Mouse (Mus musculus): Measurements from ENCODE around the gene Mdh2. TPM values are rescaled to one million over a fixed set of nuclear protein-coding genes. Genes with fewer than 3 reads are reported as not detected.

The Mdh2 gene
- polyA plus RNA-seq, 1 experiment from 2014 or later = 600 TPM

DNA sequence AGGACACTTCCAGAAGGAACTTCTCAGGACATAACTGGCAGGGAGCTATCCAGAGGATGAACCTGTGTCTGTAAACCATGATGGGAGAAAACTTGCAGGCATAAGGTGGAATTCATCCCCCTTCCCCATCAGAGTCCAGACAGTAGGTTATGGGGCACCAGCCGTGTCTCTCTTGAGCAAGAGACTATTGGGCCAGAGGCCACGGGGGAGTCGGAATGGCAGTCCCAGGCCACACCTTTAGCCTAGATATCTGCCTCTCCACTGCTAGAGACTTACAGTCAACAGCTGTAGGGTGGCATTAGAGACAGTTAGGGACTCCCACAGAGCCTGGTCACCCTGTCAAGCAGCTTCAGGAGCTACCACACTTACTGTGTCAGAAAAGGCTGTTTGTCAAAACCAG, 16.4 kb upstream of the Mdh2 start:
- Histone ChIP-seq H3K9ac (ENCODE audit: low read depth, low read length) (no peak overlapping the region), H3K27ac (ENCODE audit: low read length) (no peak overlapping the region), H3K4me2 (ENCODE audit: low read length) (no peak overlapping the region), H3K4me1 (ENCODE audit: control insufficient read depth, insufficient read depth, low read length) (no peaks in the 10 kb centered on the region), H3K27me3 (ENCODE audit: control insufficient read depth, insufficient read depth, low read depth, low read length) (no peaks in the 10 kb centered on the region), H3K36me3 (ENCODE audit: control insufficient read depth, insufficient read depth, low read length) (no peaks in the 10 kb centered on the region), H3K9me3 (replicated peaks; ENCODE audit: control insufficient read depth, low read length, poor library complexity, severe bottlenecking) (no peaks in the 10 kb centered on the region), H3K4me3 (ENCODE audit: low read depth, low read length) (no peak overlapping the region)
- no peak for ATAC-seq
- WGBS = 83% methylated on average over 3 of the region's 3 CpGs

DNA sequence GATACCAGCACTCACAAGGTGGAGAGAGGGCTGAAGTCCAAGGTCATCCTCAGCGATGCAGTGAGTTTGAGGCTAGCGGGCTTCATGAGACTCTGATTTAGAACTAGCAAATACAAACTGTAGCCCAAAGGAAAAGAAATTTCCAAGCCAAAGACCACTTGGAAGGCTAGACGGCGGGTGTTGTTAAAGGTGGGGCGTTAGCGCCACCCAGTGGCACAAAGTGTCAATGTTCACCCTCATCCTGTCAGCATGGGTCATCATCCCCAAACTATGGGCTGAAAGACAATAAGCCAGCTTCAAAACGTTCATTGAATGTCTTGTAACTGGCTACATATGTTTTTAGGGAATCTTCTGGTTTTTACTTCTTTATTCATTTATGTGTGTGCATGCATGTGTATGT, 14.8 kb upstream of the Mdh2 start:
- WGBS = 5% methylated on average over 7 of the region's 7 CpGs
- H3K36me3 ChIP-seq (ENCODE audit: control insufficient read depth, insufficient read depth, low read length) = no peaks in the 10 kb centered on the region
- no peak overlapping the region for H3K4me3 ChIP-seq (ENCODE audit: low read depth, low read length)
- no peaks in the 10 kb centered on the region for H3K9me3 ChIP-seq (replicated peaks; ENCODE audit: control insufficient read depth, low read length, poor library complexity, severe bottlenecking)
- ATAC-seq = no peak
- H3K9ac ChIP-seq (ENCODE audit: low read depth, low read length) = no peak overlapping the region
- H3K4me2 ChIP-seq (ENCODE audit: low read length) = no peak overlapping the region
- H3K4me1 ChIP-seq (ENCODE audit: control insufficient read depth, insufficient read depth, low read length) = no peaks in the 10 kb centered on the region
- H3K27me3 ChIP-seq (ENCODE audit: control insufficient read depth, insufficient read depth, low read depth, low read length) = no peaks in the 10 kb centered on the region
- H3K27ac ChIP-seq (ENCODE audit: low read length) = no peak overlapping the region

DNA sequence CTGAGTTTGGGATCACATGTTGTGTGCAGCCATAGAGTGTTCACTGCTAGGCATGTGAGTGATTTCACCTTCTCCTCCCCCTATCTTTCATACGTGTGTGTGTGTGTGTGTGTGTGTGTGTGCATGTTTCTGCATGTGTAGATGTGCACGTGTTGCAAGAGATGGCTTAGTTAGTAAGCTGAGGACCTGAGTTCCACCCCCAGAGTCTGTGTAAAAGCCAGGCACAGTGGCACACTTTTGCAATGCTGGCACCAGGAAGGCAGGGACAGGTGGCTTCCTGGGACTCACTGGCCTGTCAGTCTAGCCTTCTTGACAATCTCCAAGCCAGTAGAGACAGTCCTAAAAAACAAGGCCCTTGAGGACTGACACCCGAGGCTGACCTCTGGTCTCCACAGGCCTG, 13.3 kb upstream of the Mdh2 start:
- no peaks in the 10 kb centered on the region for H3K4me1 ChIP-seq (ENCODE audit: control insufficient read depth, insufficient read depth, low read length)
- H3K27ac ChIP-seq (ENCODE audit: low read length) = no peak overlapping the region
- H3K27me3 ChIP-seq (ENCODE audit: control insufficient read depth, insufficient read depth, low read depth, low read length) = no peaks in the 10 kb centered on the region
- H3K9ac ChIP-seq (ENCODE audit: low read depth, low read length) = no peak overlapping the region
- no peak overlapping the region for H3K4me2 ChIP-seq (ENCODE audit: low read length)
- no peak for ATAC-seq
- no peaks in the 10 kb centered on the region for H3K36me3 ChIP-seq (ENCODE audit: control insufficient read depth, insufficient read depth, low read length)
- no peaks in the 10 kb centered on the region for H3K9me3 ChIP-seq (replicated peaks; ENCODE audit: control insufficient read depth, low read length, poor library complexity, severe bottlenecking)
- 73% methylated on average over 3 of the region's 3 CpGs for WGBS
- no peak overlapping the region for H3K4me3 ChIP-seq (ENCODE audit: low read depth, low read length)

DNA sequence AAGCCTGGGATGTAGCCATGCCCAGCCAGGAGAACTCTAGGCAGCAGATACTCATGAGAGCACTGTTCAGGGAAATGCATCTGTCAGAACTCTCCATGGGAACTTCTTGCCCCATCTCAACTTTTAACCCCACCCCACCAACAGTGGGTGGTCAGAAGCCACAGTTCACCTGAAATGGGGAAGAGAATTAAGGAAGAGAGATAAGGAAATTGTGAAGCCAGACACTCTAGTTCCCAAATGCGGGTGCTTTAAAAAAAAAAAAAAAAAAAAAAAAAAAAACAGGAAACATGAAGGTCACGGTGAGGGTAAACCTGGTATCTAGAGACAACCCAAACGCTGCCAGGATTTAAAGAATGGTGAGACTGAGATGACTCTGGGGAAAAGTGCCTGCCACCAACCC, 5.8 kb upstream of the Mdh2 start:
- H3K9me3 ChIP-seq (replicated peaks; ENCODE audit: control insufficient read depth, low read length, poor library complexity, severe bottlenecking) = no peaks in the 10 kb centered on the region
- 84% methylated on average over 3 of the region's 3 CpGs for WGBS
- peaks cover 4% of the 10 kb centered on the region for H3K4me1 ChIP-seq (ENCODE audit: control insufficient read depth, insufficient read depth, low read length)
- H3K4me2 ChIP-seq (ENCODE audit: low read length) = no peak overlapping the region
- no peak overlapping the region for H3K4me3 ChIP-seq (ENCODE audit: low read depth, low read length)
- no peak overlapping the region for H3K9ac ChIP-seq (ENCODE audit: low read depth, low read length)
- H3K27ac ChIP-seq (ENCODE audit: low read length) = no peak overlapping the region
- no peaks in the 10 kb centered on the region for H3K36me3 ChIP-seq (ENCODE audit: control insufficient read depth, insufficient read depth, low read length)
- no peak for ATAC-seq
- no peaks in the 10 kb centered on the region for H3K27me3 ChIP-seq (ENCODE audit: control insufficient read depth, insufficient read depth, low read depth, low read length)

DNA sequence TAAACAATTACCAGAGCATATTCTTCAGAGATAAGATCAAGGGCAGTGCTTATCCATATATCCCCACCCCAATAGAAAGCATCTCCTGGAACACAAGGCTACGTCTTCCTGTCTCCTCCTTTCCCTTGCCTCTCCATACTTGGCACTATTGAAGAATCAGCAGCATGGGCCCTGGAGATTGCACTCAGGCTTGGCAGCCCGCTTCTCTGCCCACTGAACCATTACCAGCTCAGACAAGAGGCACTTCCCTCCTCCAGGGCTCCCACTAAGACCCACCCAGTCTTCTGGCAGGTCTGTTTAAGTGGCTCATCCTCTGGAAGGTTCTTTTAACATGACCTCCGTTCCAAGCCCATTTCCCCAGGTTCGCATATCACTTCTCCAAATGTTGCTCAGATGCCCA, 1.7 kb upstream of the Mdh2 start:
- H3K27me3 ChIP-seq (ENCODE audit: control insufficient read depth, insufficient read depth, low read depth, low read length) = no peaks in the 10 kb centered on the region
- no peaks in the 10 kb centered on the region for H3K36me3 ChIP-seq (ENCODE audit: control insufficient read depth, insufficient read depth, low read length)
- peaks cover 25% of the 10 kb centered on the region for H3K4me1 ChIP-seq (ENCODE audit: control insufficient read depth, insufficient read depth, low read length)
- ATAC-seq = no peak
- H3K9me3 ChIP-seq (replicated peaks; ENCODE audit: control insufficient read depth, low read length, poor library complexity, severe bottlenecking) = no peaks in the 10 kb centered on the region
- no peak overlapping the region for H3K4me3 ChIP-seq (ENCODE audit: low read depth, low read length)
- H3K27ac ChIP-seq (ENCODE audit: low read length) = no peak overlapping the region
- H3K4me2 ChIP-seq (ENCODE audit: low read length) = no peak overlapping the region
- H3K9ac ChIP-seq (ENCODE audit: low read depth, low read length) = no peak overlapping the region
- WGBS = 88% methylated on average over 4 of the region's 4 CpGs

DNA sequence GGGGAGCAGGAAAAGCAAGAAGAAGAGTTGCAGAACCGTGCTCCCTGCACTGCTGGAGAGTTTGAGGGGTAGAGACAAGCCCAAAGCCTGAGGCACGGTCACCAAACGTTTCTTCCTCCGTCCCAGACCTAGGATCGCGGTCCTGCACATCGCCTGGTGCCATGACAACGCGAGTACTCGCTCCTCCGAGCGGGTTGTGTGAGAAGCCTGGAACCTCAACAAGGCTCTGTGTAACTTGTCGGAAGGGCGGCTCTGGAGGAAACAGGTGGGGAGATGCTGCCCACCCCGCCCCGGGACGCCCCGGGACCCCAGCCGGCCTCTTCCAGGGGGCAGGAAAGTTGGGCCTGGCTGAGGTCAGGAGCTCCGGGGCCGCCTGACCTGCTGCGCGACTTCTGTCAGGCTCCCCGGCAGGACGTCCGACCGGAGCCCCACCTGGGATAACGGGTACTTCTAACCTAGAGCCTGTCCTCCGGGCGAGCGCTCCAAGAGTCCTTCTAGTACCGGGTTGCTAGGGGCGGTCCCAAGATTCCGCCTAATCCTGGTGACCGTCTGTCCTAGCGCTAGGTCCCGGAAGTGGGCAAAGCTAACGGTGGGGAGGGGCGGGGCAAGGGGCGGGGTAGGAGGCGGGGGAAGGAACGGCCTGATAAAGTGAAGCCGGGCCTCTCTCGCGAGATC, 347 bp upstream of the Mdh2 start, which contains the start of gene Styxl1:
Gene Styxl1, minus strand, starts transcription at position 590 of the 675 bp plus-strand sequence.
- under 1% methylated on average over 37 of the region's 45 CpGs for WGBS

DNA sequence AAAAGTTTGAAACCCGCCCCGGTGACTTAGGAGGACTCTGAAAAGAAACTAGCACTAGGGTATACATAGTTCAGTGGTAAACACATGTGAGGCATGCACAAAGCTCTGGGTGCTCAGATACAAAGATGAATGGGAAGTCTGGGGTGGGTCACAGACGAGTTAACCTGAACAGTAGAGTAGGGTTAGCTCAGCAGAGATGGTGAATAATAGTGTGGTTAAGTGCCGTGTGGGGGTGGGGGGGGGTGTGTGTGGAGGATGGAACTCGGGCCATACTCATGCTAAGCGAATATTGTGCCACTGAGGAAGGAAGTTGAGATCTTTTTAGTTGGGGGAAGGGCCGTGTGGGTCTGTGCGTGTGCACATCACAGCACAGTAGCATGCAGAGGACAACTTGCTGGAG, 2.1 kb downstream of the Mdh2 start:
- Histone ChIP-seq H3K4me3 (ENCODE audit: low read depth, low read length) (no peak overlapping the region), H3K27me3 (ENCODE audit: control insufficient read depth, insufficient read depth, low read depth, low read length) (no peaks in the 10 kb centered on the region), H3K36me3 (ENCODE audit: control insufficient read depth, insufficient read depth, low read length) (peaks cover 16% of the 10 kb centered on the region), H3K4me1 (ENCODE audit: control insufficient read depth, insufficient read depth, low read length) (peaks cover 25% of the 10 kb centered on the region), H3K9ac (ENCODE audit: low read depth, low read length) (no peak overlapping the region; the same call in 1 of the 2 replicates), H3K27ac (ENCODE audit: low read length) (no peak overlapping the region), H3K9me3 (replicated peaks; ENCODE audit: control insufficient read depth, low read length, poor library complexity, severe bottlenecking) (no peaks in the 10 kb centered on the region), H3K4me2 (ENCODE audit: low read length) (no peak overlapping the region)
- 80% methylated on average over 8 of the region's 8 CpGs for WGBS
- ATAC-seq = no peak

More for the DNA sequence above, 347 bp upstream of the Mdh2 start, which contains the start of gene Styxl1:
- H3K4me3 ChIP-seq (ENCODE audit: low read depth, low read length) = peak within 1 kb of the TSS; percentile 93
- H3K36me3 ChIP-seq (ENCODE audit: control insufficient read depth, insufficient read depth, low read length) = 0 out of 2 replicates have a peak, but pooled peaks cover 2% of the 10 kb centered on the region
- H3K9ac ChIP-seq (ENCODE audit: low read depth, low read length) = peak within 1 kb of the TSS; percentile 98
- no peaks in the 10 kb centered on the region for H3K9me3 ChIP-seq (replicated peaks; ENCODE audit: control insufficient read depth, low read length, poor library complexity, severe bottlenecking)
- peak; percentile 92 for ATAC-seq
- no peaks in the 10 kb centered on the region for H3K27me3 ChIP-seq (ENCODE audit: control insufficient read depth, insufficient read depth, low read depth, low read length)
- H3K27ac ChIP-seq (ENCODE audit: low read length) = peak within 1 kb of the TSS; percentile 96
- peaks cover 25% of the 10 kb centered on the region for H3K4me1 ChIP-seq (ENCODE audit: control insufficient read depth, insufficient read depth, low read length)
- H3K4me2 ChIP-seq (ENCODE audit: low read length) = peak within 1 kb of the TSS; percentile 94

DNA sequence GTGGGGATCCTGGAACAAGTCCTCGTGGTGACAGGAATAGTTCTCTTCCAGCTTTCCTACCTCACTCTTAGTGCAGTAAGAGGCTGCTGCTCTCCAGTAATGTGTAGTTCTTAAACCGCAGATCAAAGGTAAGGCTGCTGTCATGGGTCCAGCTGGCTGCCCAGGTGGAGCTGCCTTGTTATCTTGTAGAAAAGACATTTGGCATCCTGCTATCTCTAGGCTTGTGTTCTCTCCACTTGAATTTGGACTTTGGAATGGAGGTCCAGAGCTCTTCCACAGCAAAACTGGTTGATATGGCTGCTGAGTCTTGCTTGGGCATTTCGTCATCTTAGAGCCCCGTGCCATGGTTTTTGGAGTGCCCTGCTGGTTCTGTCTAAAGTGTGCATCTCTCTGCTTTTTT, 4.6 kb downstream of the Mdh2 start:
- no peak overlapping the region for H3K4me3 ChIP-seq (ENCODE audit: low read depth, low read length)
- no peak for ATAC-seq
- H3K4me1 ChIP-seq (ENCODE audit: control insufficient read depth, insufficient read depth, low read length) = peaks cover 18% of the 10 kb centered on the region
- H3K27me3 ChIP-seq (ENCODE audit: control insufficient read depth, insufficient read depth, low read depth, low read length) = no peaks in the 10 kb centered on the region
- H3K4me2 ChIP-seq (ENCODE audit: low read length) = no peak overlapping the region
- H3K9ac ChIP-seq (ENCODE audit: low read depth, low read length) = no peak overlapping the region
- no peak overlapping the region for H3K27ac ChIP-seq (ENCODE audit: low read length)
- H3K9me3 ChIP-seq (replicated peaks; ENCODE audit: control insufficient read depth, low read length, poor library complexity, severe bottlenecking) = no peaks in the 10 kb centered on the region
- peaks cover 37% of the 10 kb centered on the region for H3K36me3 ChIP-seq (ENCODE audit: control insufficient read depth, insufficient read depth, low read length)
- 95% methylated on average over 4 of the region's 4 CpGs for WGBS

DNA sequence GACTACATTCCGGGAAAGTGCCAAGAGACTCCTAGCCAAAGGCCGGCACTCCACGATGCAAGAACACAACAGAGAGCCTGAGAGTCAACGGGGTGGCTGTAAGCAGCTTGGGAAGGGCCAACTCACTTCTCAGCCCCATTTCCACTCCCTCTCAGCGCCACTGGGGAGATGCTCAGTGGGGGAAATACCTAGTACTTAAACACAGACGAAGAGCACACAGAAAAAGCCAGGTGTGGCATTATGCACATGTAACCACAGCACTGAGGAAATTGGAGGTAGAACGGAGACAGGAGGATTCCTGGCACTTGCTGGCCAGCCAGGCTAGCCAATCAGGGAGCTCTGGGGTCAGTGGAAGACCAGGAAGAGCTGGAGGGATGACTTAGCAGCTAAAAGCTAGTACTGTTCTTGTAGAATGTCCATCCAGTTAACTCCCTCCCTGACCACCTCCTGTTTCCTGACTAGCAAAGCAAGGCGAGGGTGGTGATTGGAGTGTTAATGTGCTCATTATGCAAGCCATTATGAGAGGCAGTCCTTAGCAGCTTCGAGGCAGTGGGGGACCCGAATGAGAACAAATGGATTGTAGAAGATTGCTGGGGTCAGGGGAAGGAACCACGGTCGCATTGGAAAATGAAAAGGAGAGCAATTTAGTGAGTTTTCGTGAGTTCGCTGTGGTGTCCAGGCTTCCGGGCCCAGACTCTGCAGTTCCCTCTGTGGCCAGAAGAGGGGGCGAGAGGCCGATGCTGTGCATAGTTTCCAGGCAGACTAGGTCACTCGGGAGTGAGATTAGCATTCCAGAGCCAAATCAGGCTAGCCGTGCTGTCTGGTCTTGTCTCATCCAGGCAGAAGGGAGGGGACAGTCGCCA, 15.9 kb downstream of the Mdh2 start:
- Histone ChIP-seq H3K4me3 (ENCODE audit: low read depth, low read length) (peak overlapping the region; percentile 15), H3K4me1 (ENCODE audit: control insufficient read depth, insufficient read depth, low read length) (peaks cover 11% of the 10 kb centered on the region), H3K36me3 (ENCODE audit: control insufficient read depth, insufficient read depth, low read length) (peaks cover 24% of the 10 kb centered on the region), H3K4me2 (ENCODE audit: low read length) (peak overlapping the region; percentile 35), H3K9me3 (replicated peaks; ENCODE audit: control insufficient read depth, low read length, poor library complexity, severe bottlenecking) (no peaks in the 10 kb centered on the region), H3K27ac (ENCODE audit: low read length) (peak overlapping the region; percentile 81), H3K9ac (ENCODE audit: low read depth, low read length) (peak overlapping the region; percentile 56), H3K27me3 (ENCODE audit: control insufficient read depth, insufficient read depth, low read depth, low read length) (no peaks in the 10 kb centered on the region)
- ATAC-seq = peak; percentile 95
- 5% methylated on average over 20 of the region's 20 CpGs for WGBS

All from midbrain, embryonic 16.5 days (tissue).